Mouse (Mus musculus): ENCODE measurements around the gene Gm21256.
"Not testable (repeated sequence)": the region's sequence is repeated elsewhere in the genome, so short reads cannot be mapped to it uniquely, and the experiment has no call there.

Gm21256 gene

DNA sequence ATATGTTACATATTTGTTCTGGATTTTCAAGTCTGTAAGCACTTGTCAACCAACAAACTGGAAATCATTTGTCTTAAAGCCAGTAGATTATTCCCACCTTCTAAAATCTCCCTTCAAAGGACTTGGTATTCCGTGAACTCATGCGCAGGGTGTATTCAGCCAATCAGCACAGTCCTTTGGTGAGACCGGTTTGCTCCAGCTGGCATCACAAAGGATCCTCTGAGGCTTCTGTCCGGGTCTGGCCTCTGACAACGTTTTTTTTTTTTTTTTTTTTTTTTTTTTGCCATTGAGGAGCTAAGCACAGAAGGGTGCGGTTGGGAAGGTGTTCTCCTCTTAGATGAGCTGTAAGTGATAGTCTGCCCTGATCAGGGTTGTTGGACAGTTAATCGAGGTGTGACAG is at the start of gene Gm21256:
TSS of gene Gm21256 (plus strand) at position 301 of the 400 bp plus-strand sequence.
- DNase-seq: not testable (repeated sequence)
